Mouse (Mus musculus): Measurements from ENCODE around the gene Scfd2. TPM values are rescaled to one million over a fixed set of nuclear protein-coding genes. Genes with fewer than 3 reads are reported as not detected.

Scfd2 gene
- polyA plus RNA-seq, 1 experiment from 2014 or later, result 17.1 TPM

DNA sequence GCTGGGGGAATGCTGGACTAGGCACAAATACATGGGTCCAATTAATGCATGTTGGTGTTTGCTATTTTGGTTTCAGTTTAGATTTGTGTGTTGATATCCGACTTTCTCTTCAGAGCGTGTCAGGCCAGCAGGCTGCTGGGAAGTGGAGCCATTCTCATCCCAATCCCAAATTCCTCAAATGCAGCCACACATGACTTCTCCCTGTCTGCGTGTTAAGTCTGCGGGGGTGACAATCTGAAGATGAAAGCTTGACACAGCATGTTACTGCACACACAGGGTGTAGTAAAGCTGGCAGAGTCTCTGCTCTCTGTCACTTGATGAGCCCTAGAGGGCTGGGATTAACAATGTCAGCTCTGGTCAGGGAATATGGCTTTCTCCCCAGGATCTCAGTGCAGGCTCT lies 316.4 kb downstream of the Scfd2 start:
- Histone ChIP-seq H3K4me3 (no peak overlapping the region), H3K4me2 (replicated peaks) (peak overlapping the region; percentile 36)

GRCm38 (mm10) chr5:74214501-74215110 lies 317.0 kb downstream of the Scfd2 start:
- WGBS, result 4% methylated on average over 7 of the region's 7 CpGs
- Histone ChIP-seq H3K4me3 (no peak overlapping the region), H3K27me3 (no peaks in the 10 kb centered on the region), H3K27ac (peak overlapping the region; percentile 72), H3K9ac (no peak overlapping the region), H3K9me3 (replicated peaks) (no peaks in the 10 kb centered on the region), H3K4me2 (replicated peaks) (peak overlapping the region; percentile 36), H3K4me1 (peaks cover 31% of the 10 kb centered on the region), H3K36me3 (no peaks in the 10 kb centered on the region)
- ATAC-seq (ENCODE audit: low FRiP score), result peak; percentile 17; the same call in 1 of the 2 replicates

More for the DNA sequence above, 316.4 kb downstream of the Scfd2 start:
- no peaks in the 10 kb centered on the region for H3K36me3 ChIP-seq
- no peaks in the 10 kb centered on the region for H3K9me3 ChIP-seq (replicated peaks)
- no peak overlapping the region for H3K9ac ChIP-seq
- H3K27me3 ChIP-seq, result no peaks in the 10 kb centered on the region
- H3K4me1 ChIP-seq, result peaks cover 31% of the 10 kb centered on the region
- H3K27ac ChIP-seq, result peak overlapping the region; percentile 48; the same call in 1 of the 2 replicates
- peak; percentile 48 for ATAC-seq (ENCODE audit: low FRiP score)
- 18% methylated on average over 4 of the region's 4 CpGs for WGBS

DNA sequence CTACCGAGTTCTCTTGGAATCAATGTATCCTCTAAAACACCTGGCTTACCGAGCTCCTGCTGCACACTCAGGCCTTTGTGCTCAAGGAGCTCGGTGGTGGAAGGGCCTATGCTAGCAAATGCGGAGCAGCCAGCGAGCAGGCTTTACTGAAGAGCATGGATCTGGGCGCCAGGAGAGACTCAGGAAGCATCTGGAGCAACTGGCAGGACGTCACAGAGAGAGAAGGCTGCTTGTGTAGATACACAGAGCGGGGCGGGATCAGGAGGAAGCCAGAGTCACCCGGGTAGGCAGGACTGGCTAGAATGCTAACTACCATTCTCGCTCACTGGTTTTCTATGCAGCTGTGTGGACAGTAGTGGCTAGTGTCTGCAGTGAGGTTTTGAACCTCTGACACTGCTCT lies 320.2 kb downstream of the Scfd2 start:
- no peaks in the 10 kb centered on the region for H3K27me3 ChIP-seq
- H3K4me2 ChIP-seq (replicated peaks), result no peak overlapping the region
- H3K4me1 ChIP-seq, result peaks cover 17% of the 10 kb centered on the region
- WGBS, result 62% methylated on average over 11 of the region's 11 CpGs
- no peak overlapping the region for H3K9ac ChIP-seq
- no peak overlapping the region for H3K27ac ChIP-seq
- no peaks in the 10 kb centered on the region for H3K36me3 ChIP-seq
- H3K4me3 ChIP-seq, result no peak overlapping the region
- no peak for ATAC-seq (ENCODE audit: low FRiP score)
- H3K9me3 ChIP-seq (replicated peaks), result no peaks in the 10 kb centered on the region

- H3K27me3 ChIP-seq, result no peaks in the 10 kb centered on the region
- no peak overlapping the region for H3K27ac ChIP-seq
- peaks cover 12% of the 10 kb centered on the region for H3K4me1 ChIP-seq
- H3K4me3 ChIP-seq, result no peak overlapping the region
- no peaks in the 10 kb centered on the region for H3K9me3 ChIP-seq (replicated peaks)
- no peak overlapping the region for H3K4me2 ChIP-seq (replicated peaks)
- ATAC-seq (ENCODE audit: low FRiP score), result no peak
- 80% methylated on average over 4 of the region's 4 CpGs for WGBS
- H3K9ac ChIP-seq, result no peak overlapping the region
- H3K36me3 ChIP-seq, result no peaks in the 10 kb centered on the region
Observed at GRCm38 (mm10) chr5:74209640-74210039, 321.9 kb downstream of the Scfd2 start.

DNA sequence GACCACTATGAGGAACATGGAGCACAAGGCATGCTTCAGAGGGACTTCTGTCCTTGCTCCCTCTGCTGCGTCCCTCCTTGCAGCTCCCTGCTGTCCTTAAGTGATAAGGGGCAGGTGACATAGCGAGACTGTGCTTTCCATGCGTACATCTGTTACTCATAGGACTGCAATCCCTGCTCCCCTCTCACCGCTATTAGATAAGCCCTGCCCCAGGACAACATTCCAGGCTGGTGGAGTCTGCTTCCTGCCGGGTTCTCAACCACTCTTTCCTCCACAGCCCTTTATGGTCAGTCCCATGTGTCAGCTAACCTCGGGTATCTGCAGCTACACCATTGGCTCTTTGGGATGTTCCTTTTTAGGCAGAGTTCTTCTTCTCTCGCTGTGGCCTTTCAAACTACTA lies 323.1 kb downstream of the Scfd2 start:
- Histone ChIP-seq H3K27ac (no peak overlapping the region), H3K27me3 (no peaks in the 10 kb centered on the region), H3K36me3 (no peaks in the 10 kb centered on the region), H3K9ac (no peak overlapping the region), H3K4me3 (no peak overlapping the region), H3K4me2 (replicated peaks) (no peak overlapping the region), H3K4me1 (peaks cover 7% of the 10 kb centered on the region; the same call in 1 of the 2 replicates), H3K9me3 (replicated peaks) (0 out of 2 replicates have a peak, but pooled peaks cover 2% of the 10 kb centered on the region)
- no peak for ATAC-seq (ENCODE audit: low FRiP score)
- WGBS, result 69% methylated on average over 7 of the region's 7 CpGs

- no peak overlapping the region for H3K9ac ChIP-seq
- peaks cover 7% of the 10 kb centered on the region; the same call in 1 of the 2 replicates for H3K4me1 ChIP-seq
- ATAC-seq (ENCODE audit: low FRiP score), result no peak
- no peak overlapping the region for H3K4me2 ChIP-seq (replicated peaks)
- no peak overlapping the region for H3K4me3 ChIP-seq
- no peaks in the 10 kb centered on the region for H3K27me3 ChIP-seq
- no peak overlapping the region for H3K27ac ChIP-seq
- 0 out of 2 replicates have a peak, but pooled peaks cover 2% of the 10 kb centered on the region for H3K9me3 ChIP-seq (replicated peaks)
- H3K36me3 ChIP-seq, result 0 out of 2 replicates have a peak, but pooled peaks cover 3% of the 10 kb centered on the region
- WGBS, result 88% methylated on average over 3 of the region's 3 CpGs
Observed at GRCm38 (mm10) chr5:74207209-74207608, 324.4 kb downstream of the Scfd2 start.

DNA sequence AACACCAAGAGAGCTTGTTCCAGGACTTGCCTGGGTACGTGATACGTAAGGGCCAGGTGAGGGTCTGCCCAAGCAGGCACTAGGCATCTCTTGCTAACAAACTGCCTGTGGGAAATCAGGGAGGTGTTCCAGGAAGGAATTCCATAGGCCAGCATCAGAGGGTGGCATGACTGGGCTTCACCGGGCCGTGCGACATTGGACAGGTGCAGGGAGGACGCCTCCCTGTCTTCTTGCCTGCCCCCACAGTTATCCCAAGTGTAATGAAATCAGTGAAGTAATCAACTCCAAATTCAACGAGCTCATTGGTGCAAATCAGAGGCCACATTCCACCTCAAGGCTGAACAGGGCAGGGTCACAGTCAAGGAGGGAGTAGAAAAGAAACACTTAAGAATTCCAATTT lies 324.9 kb downstream of the Scfd2 start:
- 0 out of 2 replicates have a peak, but pooled peaks cover 2% of the 10 kb centered on the region for H3K9me3 ChIP-seq (replicated peaks)
- no peak overlapping the region for H3K4me2 ChIP-seq (replicated peaks)
- no peak overlapping the region for H3K27ac ChIP-seq
- WGBS, result 87% methylated on average over 7 of the region's 7 CpGs
- no peak overlapping the region for H3K4me3 ChIP-seq
- 0 out of 2 replicates have a peak, but pooled peaks cover 3% of the 10 kb centered on the region for H3K36me3 ChIP-seq
- no peak for ATAC-seq (ENCODE audit: low FRiP score)
- H3K27me3 ChIP-seq, result no peaks in the 10 kb centered on the region
- peaks cover 10% of the 10 kb centered on the region for H3K4me1 ChIP-seq
- no peak overlapping the region for H3K9ac ChIP-seq

DNA sequence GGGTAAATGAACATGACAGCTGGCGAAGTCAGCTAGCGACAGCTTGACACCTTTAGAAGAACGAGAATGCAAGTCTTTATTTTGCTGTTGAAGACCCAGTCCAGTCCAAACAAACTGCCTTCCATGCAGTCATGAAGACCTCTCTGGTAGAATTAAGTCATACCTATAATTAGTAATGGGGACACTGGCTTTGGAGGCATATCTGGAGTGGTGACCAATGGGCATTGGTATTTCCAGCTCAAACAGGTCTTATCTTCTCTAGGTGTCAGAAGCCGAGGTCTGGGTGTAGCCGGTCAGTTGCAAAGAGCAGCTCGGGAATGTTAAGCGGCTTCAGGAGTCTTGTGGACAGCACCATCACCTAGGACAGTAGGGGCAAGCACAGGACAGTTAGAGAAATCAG lies 325.5 kb downstream of the Scfd2 start:
- H3K27me3 ChIP-seq, result no peaks in the 10 kb centered on the region
- no peak for ATAC-seq (ENCODE audit: low FRiP score)
- H3K4me3 ChIP-seq, result no peak overlapping the region
- WGBS, result 84% methylated on average over 7 of the region's 7 CpGs
- H3K36me3 ChIP-seq, result 0 out of 2 replicates have a peak, but pooled peaks cover 3% of the 10 kb centered on the region
- H3K4me2 ChIP-seq (replicated peaks), result no peak overlapping the region
- no peak overlapping the region for H3K27ac ChIP-seq
- peaks cover 16% of the 10 kb centered on the region for H3K4me1 ChIP-seq
- H3K9me3 ChIP-seq (replicated peaks), result 0 out of 2 replicates have a peak, but pooled peaks cover 2% of the 10 kb centered on the region
- H3K9ac ChIP-seq, result no peak overlapping the region

GRCm38 (mm10) chr5:74205509-74205908 lies 326.1 kb downstream of the Scfd2 start:
- Histone ChIP-seq H3K27ac (no peak overlapping the region), H3K4me1 (peaks cover 17% of the 10 kb centered on the region), H3K9me3 (replicated peaks) (0 out of 2 replicates have a peak, but pooled peaks cover 2% of the 10 kb centered on the region), H3K27me3 (no peaks in the 10 kb centered on the region), H3K4me2 (replicated peaks) (no peak overlapping the region), H3K9ac (no peak overlapping the region), H3K4me3 (no peak overlapping the region), H3K36me3 (0 out of 2 replicates have a peak, but pooled peaks cover 3% of the 10 kb centered on the region)
- 24% methylated on average over 8 of the region's 8 CpGs for WGBS
- no peak for ATAC-seq (ENCODE audit: low FRiP score)

DNA sequence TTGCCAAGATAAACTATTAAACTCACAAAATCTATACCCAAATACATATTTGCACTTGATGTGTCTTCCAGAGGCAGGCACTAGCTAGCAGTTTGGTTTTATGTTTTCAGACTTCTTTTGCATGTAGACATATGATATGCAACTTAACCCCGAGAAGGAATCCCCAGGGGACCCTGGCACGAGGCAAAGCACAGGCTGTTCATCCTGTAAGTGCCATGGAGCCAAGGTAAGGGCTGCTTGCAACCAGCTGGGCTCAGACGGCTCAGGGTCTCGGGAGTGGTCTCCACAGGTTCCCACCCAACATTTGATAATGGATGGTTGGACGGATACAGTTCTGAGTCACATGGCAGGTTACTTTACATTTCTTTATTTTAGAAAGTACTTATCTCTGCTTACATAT lies 327.1 kb downstream of the Scfd2 start:
- Histone ChIP-seq H3K4me1 (peaks cover 20% of the 10 kb centered on the region), H3K4me3 (no peak overlapping the region), H3K9me3 (replicated peaks) (0 out of 2 replicates have a peak, but pooled peaks cover 2% of the 10 kb centered on the region), H3K27me3 (no peaks in the 10 kb centered on the region), H3K4me2 (replicated peaks) (no peak overlapping the region), H3K9ac (no peak overlapping the region), H3K36me3 (0 out of 2 replicates have a peak, but pooled peaks cover 3% of the 10 kb centered on the region), H3K27ac (no peak overlapping the region)
- ATAC-seq (ENCODE audit: low FRiP score), result no peak
- WGBS, result 69% methylated on average over 5 of the region's 5 CpGs

- Histone ChIP-seq H3K9me3 (replicated peaks) (0 out of 2 replicates have a peak, but pooled peaks cover 2% of the 10 kb centered on the region), H3K4me1 (peaks cover 31% of the 10 kb centered on the region), H3K36me3 (peaks cover 16% of the 10 kb centered on the region; the same call in 1 of the 2 replicates), H3K4me3 (no peak overlapping the region), H3K9ac (no peak overlapping the region), H3K27me3 (no peaks in the 10 kb centered on the region), H3K4me2 (replicated peaks) (no peak overlapping the region), H3K27ac (no peak overlapping the region; the same call in 1 of the 2 replicates)
- WGBS, result 77% methylated on average over 4 of the region's 4 CpGs
- no peak for ATAC-seq (ENCODE audit: low FRiP score)
Observed at GRCm38 (mm10) chr5:74202515-74202914, 329.0 kb downstream of the Scfd2 start.

GRCm38 (mm10) chr5:74201570-74202357 lies 329.8 kb downstream of the Scfd2 start:
- H3K4me2 ChIP-seq (replicated peaks), result no peak overlapping the region
- peak overlapping the region; percentile 12 for H3K27ac ChIP-seq
- no peaks in the 10 kb centered on the region for H3K27me3 ChIP-seq
- 54% methylated on average over 10 of the region's 10 CpGs for WGBS
- H3K36me3 ChIP-seq, result peaks cover 16% of the 10 kb centered on the region; the same call in 1 of the 2 replicates
- H3K4me3 ChIP-seq, result no peak overlapping the region
- ATAC-seq (ENCODE audit: low FRiP score), result no peak
- 0 out of 2 replicates have a peak, but pooled peaks cover 2% of the 10 kb centered on the region for H3K9me3 ChIP-seq (replicated peaks)
- H3K4me1 ChIP-seq, result peaks cover 36% of the 10 kb centered on the region
- no peak overlapping the region for H3K9ac ChIP-seq
